Mouse (Mus musculus) heart, postnatal 0 days (tissue): ENCODE data around the gene Spaca4. TPM values are rescaled to one million over a fixed set of nuclear protein-coding genes. Genes with fewer than 3 reads are reported as not detected.

Experiments used
- ATAC-seq: fragments of 200-750 bp; cut with Nextera tagmentation; 2 replicates; pipeline ENCODE4 v1.8.0; 2017; ENCODE audit warnings: low read depth, moderate number of reproducible peaks, moderate library complexity; ENCODE audit not compliant: insufficient read depth
- DNase-seq: peaks from one replicate; pipeline ENCODE4 v3.0.0-alpha.2; 2016; ENCODE audit warnings: low spot score
- H3K27ac ChIP-seq: fragments of 300-500 bp; sonication (generic); 2 replicates; pipeline ENCODE4 v1.5.1; 2014; ENCODE audit warnings: low read depth, mild to moderate bottlenecking
- H3K27me3 ChIP-seq: fragments of 300-500 bp; sonication (generic); 2 replicates; pipeline ENCODE4 v1.6.1; 2014; ENCODE audit warnings: low read length, mixed read lengths; ENCODE audit not compliant: control insufficient read depth, insufficient read depth
- H3K36me3 ChIP-seq: fragments of 300-500 bp; sonication (generic); replicated peaks from 2 replicates; pipeline ENCODE4 v1.6.1; 2014; ENCODE audit warnings: low read length, mixed read lengths; ENCODE audit not compliant: control insufficient read depth, insufficient read depth
- H3K4me1 ChIP-seq: fragments of 300-500 bp; sonication (generic); 2 replicates; pipeline ENCODE4 v1.6.1; 2014; ENCODE audit warnings: antibody characterized with exemption; ENCODE audit not compliant: control insufficient read depth, insufficient read depth
- H3K4me2 ChIP-seq: fragments of 300-500 bp; sonication (generic); 2 replicates; pipeline ENCODE4 v1.6.1; 2014; ENCODE audit warnings: low read depth, mild to moderate bottlenecking, low read length, moderate library complexity
- H3K4me3 ChIP-seq: fragments of 300-500 bp; sonication (generic); 2 replicates; pipeline ENCODE4 v1.5.1; 2014; ENCODE audit warnings: low read depth, low read length
- H3K9ac ChIP-seq: fragments of 300-500 bp; sonication (generic); replicated peaks from 2 replicates; pipeline ENCODE4 v1.6.1; 2014; ENCODE audit warnings: low read depth, low read length, mixed read lengths
- H3K9me3 ChIP-seq: fragments of 300-500 bp; sonication (generic); replicated peaks from 2 replicates; pipeline ENCODE4 v1.6.1; 2016; ENCODE audit warnings: low read length; ENCODE audit not compliant: control insufficient read depth
- CTCF ChIP-seq: IDR thresholded peaks from 2 replicates; pipeline ENCODE4 v1.5.1; 2016; ENCODE audit warnings: antibody characterized with exemption, control low read depth, low read depth
- EP300 ChIP-seq: IDR thresholded peaks from 2 replicates; pipeline ENCODE4 v1.6.1; 2016; ENCODE audit warnings: antibody characterized with exemption, low read depth
- WGBS: fragments of 180-500 bp; shearing (Covaris S2); extraction: QIAGEN DNeasy Blood & Tissue Kit; methylation state at CpG from one replicate; pipeline ENCODE4 v1.1.7; 2014; 5-methylcytosine and 5-hydroxymethylcytosine counted together
- polyA plus RNA-seq: library from polyadenylated mRNA; unstranded; fragments of >200 nt; fragmentation: Nextera tagmentation; extraction: Ambion mirVana; gene quantifications from 2 replicates; pipeline ENCODE4 v1.2.1, GENCODE M21; 2015
- total RNA-seq: library from RNA; depleted of rRNA; stranded (reverse); fragments of >200 nt; gene quantifications from 2 replicates; pipeline ENCODE4 v1.2.3, GENCODE M21; 2014; ENCODE audit warnings: low replicate concordance

Spaca4 gene
- total and polyA plus RNA-seq, 2 experiments from 2014 or later: not detected

DNA sequence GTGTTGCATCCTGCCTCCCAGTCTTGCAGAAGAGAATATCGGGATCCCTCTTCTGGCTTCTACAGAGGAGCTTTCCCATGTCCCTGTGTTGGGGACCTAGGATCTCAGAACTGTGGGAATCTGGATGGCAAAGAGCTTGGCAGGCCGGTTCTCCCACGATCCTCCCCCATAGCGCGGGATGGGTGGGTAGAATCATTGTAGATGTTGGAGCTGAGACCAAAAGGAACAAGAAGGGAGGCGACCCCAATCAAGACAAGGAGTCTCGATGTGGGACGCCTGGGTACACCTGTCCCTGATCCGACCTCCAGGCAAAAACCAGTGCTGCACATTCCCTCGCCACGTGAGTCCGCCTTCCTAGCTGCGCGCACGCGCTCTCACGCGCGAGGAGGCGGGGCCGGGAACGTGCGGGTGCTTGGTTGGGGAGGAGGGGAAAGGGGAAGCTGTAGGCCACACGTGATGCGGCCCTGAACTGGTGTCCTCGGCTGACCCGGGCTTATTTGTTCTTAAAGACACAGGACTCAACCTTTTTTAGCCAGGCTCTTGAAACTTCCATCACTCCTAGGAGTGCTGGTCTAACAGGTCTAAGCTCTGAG lies 18.1 kb downstream of the Spaca4 start:
- under 1% methylated on average over 27 of the region's 27 CpGs for WGBS
- Histone ChIP-seq H3K36me3 (peaks cover 31% of the 10 kb centered on the region), H3K9ac (peak overlapping the region; percentile 41), H3K4me3 (peak overlapping the region; percentile 77), H3K4me1 (peaks cover 24% of the 10 kb centered on the region), H3K9me3 (no peaks in the 10 kb centered on the region), H3K27ac (peak overlapping the region; percentile 98), H3K27me3 (no peaks in the 10 kb centered on the region), H3K4me2 (peak overlapping the region; percentile 96)
- TF ChIP-seq CTCF (no peak), EP300 (peak; percentile 98)
- ATAC-seq: peak; percentile 52
- DNase-seq: peak; percentile 95

DNA sequence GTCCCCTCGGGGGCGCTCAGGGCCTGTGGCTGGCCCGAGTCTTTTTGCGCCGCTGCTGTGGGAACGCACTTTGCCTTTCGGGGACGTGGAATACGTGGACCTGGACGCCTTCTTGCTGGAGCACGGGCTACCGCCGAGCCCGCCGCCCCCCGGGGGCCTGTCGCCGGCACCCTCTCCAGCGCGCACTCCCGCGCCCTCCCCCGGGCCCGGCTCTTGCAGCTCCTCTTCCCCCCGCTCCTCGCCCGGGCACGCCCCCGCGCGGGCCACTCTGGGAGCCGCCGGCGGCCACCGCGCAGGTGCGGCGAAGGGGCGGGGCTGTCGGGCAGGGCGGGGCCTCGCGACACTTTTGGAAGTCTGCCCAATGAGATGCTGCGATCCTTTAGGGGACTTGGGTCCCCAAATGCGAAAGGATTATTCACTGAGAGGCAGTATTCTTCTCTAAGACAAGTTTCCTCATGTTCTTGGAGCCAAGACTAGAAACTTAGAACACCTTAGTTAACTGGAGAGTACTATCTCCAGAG lies 18.8 kb downstream of the Spaca4 start:
- peak; percentile 28 for ATAC-seq
- WGBS: under 1% methylated on average over 39 of the region's 45 CpGs
- DNase-seq: peak; percentile 86
- TF ChIP-seq EP300 (no peak), CTCF (no peak)
- Histone ChIP-seq H3K4me3 (peak overlapping the region; percentile 77), H3K4me2 (peak overlapping the region; percentile 96), H3K27me3 (no peaks in the 10 kb centered on the region), H3K9ac (peak overlapping the region; percentile 92), H3K27ac (peak overlapping the region; percentile 98), H3K36me3 (peaks cover 24% of the 10 kb centered on the region), H3K9me3 (no peaks in the 10 kb centered on the region), H3K4me1 (peaks cover 24% of the 10 kb centered on the region)

DNA sequence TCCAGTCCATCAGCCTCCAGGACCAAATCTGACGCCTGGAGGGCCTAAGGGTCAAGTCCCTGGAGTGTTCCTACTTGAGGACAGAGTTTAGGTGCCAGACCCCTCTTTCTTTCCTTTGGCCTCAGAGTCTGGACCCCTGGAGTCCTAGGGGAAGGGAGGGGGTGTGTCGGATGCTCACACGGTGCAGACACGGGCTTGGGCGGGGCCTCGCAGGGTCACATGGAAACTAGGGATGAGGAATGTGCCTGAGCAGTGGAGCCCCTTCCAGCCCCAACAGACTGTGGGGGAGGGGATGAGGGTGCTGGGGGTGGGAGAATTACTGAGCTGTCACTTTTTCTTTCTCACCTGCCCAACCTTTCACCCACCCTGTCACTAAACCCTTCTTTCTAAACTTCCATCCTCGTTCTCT lies 19.7 kb downstream of the Spaca4 start:
- H3K36me3 ChIP-seq: peaks cover 17% of the 10 kb centered on the region
- DNase-seq: peak; percentile 85
- ATAC-seq: peak; percentile 10; the same call in 1 of the 2 replicates
- TF ChIP-seq EP300 (no peak), CTCF (no peak)
- H3K4me1 ChIP-seq: peaks cover 24% of the 10 kb centered on the region
- 2% methylated on average over 7 of the region's 7 CpGs for WGBS
- H3K9ac ChIP-seq: peak overlapping the region; percentile 92
- peak overlapping the region; percentile 77 for H3K4me3 ChIP-seq
- no peaks in the 10 kb centered on the region for H3K27me3 ChIP-seq
- H3K27ac ChIP-seq: peak overlapping the region; percentile 98
- no peaks in the 10 kb centered on the region for H3K9me3 ChIP-seq
- H3K4me2 ChIP-seq: peak overlapping the region; percentile 96

DNA sequence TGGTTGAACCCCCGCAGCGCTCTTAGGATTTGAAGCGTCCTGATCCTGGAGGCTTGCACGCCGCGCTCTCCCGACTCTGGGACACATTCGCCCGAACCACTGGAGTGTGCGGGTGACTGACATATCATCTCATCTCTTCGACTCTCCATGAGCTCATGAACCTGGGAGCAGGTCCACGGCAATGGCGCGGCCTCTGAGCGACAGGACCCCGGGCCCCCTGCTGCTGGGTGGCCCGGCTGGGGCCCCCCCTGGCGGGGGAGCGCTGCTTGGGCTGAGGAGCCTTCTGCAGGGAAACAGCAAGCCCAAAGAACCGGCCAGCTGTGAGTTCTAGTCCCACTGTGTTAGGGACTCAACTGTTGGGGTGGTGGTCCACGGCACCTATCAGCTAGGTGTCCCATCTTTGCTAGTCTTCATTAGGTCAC lies 20.2 kb downstream of the Spaca4 start:
- WGBS: under 1% methylated on average over 21 of the region's 21 CpGs
- Histone ChIP-seq H3K27ac (peak overlapping the region; percentile 98), H3K4me3 (peak overlapping the region; percentile 77), H3K27me3 (peaks cover 1% of the 10 kb centered on the region; the same call in 1 of the 2 replicates), H3K36me3 (peaks cover 12% of the 10 kb centered on the region), H3K4me2 (peak overlapping the region; percentile 96), H3K4me1 (peaks cover 25% of the 10 kb centered on the region), H3K9ac (peak overlapping the region; percentile 92), H3K9me3 (no peaks in the 10 kb centered on the region)
- ATAC-seq (no peak), DNase-seq (no peak)
- TF ChIP-seq CTCF (no peak), EP300 (no peak)

DNA sequence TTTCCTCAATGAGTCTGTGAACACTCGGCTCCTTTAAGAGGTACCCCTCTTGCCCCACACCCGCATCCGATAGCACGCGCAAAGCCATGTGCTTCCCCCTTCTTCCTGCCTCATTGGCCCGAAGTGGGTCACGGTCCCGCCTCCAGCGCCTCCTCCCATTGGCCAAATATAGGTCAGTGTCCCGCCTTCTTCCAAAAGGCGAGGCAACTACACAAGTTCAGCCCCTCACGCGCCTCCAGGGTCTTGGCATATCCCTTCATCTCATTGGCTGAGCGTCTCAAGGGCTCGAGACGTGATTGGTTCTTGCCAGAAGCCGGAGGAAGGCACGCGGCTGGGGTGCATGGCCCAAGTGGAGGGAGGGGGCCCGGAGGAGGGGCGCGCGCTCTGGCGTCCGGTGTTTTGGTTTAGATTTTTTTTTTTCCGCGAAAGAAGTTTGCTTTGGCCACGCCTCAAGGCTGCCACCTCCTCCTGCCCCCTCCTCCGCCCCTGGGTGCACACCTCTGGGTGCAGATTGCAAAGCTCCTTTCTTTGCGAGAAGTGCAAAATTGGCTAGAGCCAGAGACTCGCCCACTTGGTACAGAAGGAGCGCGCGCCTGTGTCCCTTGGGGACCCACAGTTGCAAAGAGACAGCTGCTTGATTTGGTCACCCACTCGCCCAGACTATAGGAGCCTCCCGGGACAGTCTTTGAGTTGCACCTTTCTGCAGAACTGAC lies 20.7 kb downstream of the Spaca4 start, which contains the start of gene Dbp:
Dbp (plus strand) TSS at position 359 of the 713 bp plus-strand sequence.
- DNase-seq (peak; percentile 98), ATAC-seq (peak; percentile 83)
- Histone ChIP-seq H3K4me2 (peak within 1 kb of the TSS; percentile 96), H3K36me3 (peaks cover 7% of the 10 kb centered on the region; the same call in 1 of the 2 replicates), H3K27me3 (peaks cover 7% of the 10 kb centered on the region), H3K9ac (peak within 1 kb of the TSS; percentile 92), H3K9me3 (no peaks in the 10 kb centered on the region), H3K4me1 (peaks cover 31% of the 10 kb centered on the region), H3K27ac (peak within 1 kb of the TSS; percentile 98), H3K4me3 (peak within 1 kb of the TSS; percentile 77)
- peak; percentile 89 for TF ChIP-seq EP300
- no peak for TF ChIP-seq CTCF
- under 1% methylated on average over 33 of the region's 36 CpGs for WGBS
